Mouse (Mus musculus) splenic B cell, adult 2 months (primary cell): ENCODE data around the gene Tagln.

Experiments
- DNase-seq: peaks from one replicate; pipeline ENCODE4 v3.0.0-alpha.2; 2011; ENCODE audit warnings: low read depth, low spot score
- H3K27me3 ChIP-seq: 2 replicates; pipeline ENCODE4 v1.6.1; 2012; ENCODE audit warnings: mild to moderate bottlenecking, low read length, moderate library complexity, mixed read lengths; ENCODE audit not compliant: control insufficient read depth, poor library complexity, insufficient read depth, severe bottlenecking
- H3K36me3 ChIP-seq: 2 replicates; pipeline ENCODE4 v1.6.1; 2012; ENCODE audit warnings: mild to moderate bottlenecking, low read length, moderate library complexity, mixed read lengths; ENCODE audit not compliant: control insufficient read depth, poor library complexity, insufficient read depth, severe bottlenecking

Gene Tagln

DNA sequence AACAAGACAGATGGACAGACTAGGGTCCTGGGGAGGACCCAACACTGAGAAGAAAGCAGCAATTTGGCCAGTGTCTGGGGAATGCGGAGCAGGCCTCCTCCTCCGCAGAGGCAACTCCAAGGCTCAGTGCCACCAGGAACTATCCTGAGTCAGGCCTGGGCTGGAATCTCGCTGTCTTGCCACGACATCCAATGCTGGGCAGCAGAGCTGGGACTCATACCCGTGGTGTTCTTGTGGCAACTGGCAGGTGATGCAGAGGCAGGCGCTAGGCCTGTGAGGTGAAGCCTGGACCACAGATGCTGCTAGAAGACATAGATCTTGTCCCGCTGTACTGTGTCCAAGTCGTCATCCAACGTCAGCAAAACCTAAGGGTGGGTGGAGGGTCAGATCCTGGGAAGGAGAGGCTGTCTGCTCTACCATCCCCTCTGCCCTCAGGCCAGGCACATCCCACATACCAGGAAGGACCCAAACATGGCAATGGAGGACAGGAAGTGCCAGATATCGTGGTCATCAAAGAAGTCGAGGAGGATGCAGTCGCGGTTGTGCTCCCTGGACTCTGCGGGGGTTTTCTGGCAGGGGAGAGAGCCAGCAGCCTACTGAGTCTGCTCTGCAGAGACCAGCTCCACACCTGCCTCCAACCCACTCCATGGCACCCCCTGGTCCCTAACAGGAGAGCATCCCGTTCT is 3.2 kb upstream of the Tagln start:
- Histone ChIP-seq H3K27me3 (no peaks in the 10 kb centered on the region), H3K36me3 (peaks cover 20% of the 10 kb centered on the region)
- DNase-seq = no peak

DNA sequence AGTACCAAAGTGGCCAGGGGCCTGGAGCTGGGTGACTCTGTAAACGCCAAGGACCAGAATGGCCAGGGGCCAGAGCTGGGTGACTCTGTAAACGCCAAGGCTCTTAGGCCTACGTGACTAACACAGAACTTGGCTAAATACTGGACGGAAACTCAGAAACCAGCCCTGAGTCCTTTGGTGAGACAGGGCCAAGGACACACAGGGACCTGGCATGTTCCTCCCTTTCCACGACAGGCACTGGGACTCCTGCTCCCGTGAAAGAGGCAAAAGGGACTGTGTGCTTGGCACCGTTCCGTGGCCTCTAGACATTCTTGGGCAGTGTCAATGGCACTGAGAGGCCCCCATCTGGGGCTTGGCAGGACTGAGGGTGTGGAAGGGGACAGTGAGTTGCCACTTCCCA is 2.2 kb upstream of the Tagln start:
- no peak for DNase-seq
- Histone ChIP-seq H3K27me3 (no peaks in the 10 kb centered on the region), H3K36me3 (peaks cover 16% of the 10 kb centered on the region)

DNA sequence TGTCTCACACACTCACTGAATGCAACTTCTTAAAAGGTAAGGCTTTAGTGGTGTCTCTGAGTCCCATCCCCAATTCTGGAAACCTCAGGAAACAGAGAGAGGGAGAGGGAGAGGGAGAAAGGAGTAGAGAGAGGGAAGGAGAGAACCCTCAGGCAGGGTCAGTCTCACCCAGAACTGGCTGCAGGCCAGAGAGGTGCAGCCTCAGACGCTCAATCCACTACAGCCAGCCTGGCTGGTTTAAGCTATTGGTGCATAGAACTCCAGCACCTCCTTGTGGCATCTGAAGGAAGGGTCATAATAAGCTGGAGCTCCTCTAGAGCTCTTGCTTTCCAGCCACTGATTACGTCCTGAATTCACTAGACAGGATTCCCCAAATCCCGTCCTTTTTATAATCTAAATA is 1.0 kb upstream of the Tagln start:
- peaks cover 11% of the 10 kb centered on the region for H3K36me3 ChIP-seq
- peak; percentile 75 for DNase-seq
- no peaks in the 10 kb centered on the region for H3K27me3 ChIP-seq

DNA sequence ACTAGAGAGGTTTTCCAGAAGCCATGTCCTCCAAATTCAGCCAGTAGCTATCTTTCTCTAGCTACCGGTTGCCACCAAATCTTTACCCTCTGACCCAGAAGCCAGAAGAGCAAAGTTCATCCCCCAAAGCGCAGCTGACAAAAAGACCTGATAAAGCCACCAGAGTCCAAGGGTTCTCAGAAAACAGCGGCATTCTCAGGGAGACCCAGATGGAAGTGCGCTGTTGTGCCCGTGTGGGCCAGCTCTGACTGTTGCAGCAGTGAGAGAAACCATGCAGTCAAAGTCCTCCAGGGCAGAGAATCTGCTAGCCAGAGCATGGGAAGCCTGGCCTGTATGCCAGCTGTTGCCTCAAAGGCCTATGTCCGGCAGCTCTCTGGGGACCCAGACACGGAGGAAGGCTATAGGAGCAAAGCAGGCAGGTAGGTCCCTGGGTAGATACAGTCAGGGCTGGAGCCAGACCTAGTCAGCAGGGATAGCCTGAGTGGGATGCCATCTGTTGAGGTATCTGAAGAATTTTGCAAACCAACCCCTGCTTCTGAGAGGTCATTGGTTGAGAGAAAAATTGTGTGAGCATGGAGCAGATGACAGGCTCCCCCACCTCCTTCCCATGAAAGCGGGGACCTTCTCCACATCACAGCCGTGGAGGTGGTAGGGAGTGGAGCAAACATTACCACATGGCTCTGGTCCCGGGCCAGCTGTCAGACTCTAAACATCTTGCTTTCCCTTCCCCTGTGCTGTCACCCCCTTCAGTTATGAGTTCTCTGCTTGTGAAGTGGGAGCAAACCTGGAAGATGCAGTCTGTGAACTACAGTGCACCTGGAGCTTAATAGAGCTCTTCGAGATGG is 3.1 kb downstream of the Tagln start:
- H3K36me3 ChIP-seq = peaks cover 2% of the 10 kb centered on the region; the same call in 1 of the 2 replicates
- DNase-seq = no peak

DNA sequence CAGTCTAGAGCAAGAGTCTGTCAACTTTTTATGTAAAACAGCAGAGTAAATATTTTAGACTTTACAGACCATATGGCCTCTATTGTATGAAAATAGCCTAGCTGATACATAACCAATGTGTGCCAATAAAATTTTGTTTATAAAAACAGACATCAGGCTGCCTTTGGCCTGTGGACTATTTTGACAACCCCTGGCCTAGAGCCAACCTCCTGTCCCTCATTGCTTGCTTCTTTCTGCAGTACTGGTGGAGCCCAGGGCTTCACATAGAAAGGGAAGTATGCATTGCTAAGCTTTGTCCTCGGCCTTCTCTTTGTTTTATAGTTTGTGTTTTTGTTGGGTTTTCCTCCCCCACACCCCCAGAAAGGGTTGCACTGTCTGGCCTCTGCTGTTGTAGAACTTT is 3.9 kb downstream of the Tagln start:
- no peaks in the 10 kb centered on the region for H3K27me3 ChIP-seq
- DNase-seq = no peak
- peaks cover 3% of the 10 kb centered on the region for H3K36me3 ChIP-seq

More for the DNA sequence above, 3.1 kb downstream of the Tagln start:
- no peaks in the 10 kb centered on the region for H3K27me3 ChIP-seq

DNA sequence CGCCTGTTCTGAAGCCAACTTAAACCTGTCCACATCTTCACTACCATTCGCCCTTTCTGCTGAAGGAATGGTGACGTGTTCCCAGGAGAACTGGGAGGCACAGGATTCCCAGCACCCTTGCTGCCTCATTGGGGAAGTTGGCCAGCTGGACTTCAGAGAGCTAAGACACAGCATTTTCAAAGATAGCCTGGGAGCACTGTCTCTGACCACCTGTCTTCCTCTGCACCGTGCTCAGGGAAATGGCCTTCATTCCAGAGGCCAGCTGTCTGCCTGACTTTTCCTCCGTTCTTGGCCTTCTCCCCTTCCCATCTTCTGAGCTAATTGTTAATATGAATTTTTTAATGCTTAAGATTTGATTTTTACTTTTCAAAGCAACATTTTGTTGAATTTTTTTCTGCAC is 6.6 kb downstream of the Tagln start:
- no peak for DNase-seq
- peaks cover 12% of the 10 kb centered on the region for H3K36me3 ChIP-seq
- H3K27me3 ChIP-seq = no peaks in the 10 kb centered on the region

DNA sequence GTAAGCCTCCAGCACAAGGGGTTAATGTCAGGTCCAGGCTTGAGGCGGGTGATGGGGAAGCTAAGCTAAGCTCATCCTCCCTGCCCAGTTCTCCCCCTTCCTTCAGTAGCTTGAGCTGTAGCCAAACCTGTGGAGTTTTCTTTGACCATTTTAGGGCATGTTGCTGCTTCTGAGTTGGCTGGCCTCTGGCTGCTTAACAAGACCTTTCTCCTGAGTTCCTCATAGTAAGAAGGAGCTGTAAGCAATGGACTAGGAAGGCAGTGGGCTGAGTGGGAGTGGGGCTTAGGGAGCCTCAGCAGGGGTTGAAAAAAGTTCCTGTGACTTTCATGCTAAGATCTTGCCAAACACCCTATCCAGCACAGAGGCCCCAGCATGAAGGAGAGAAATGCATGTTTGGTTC is 16.0 kb downstream of the Tagln start:
- Histone ChIP-seq H3K36me3 (peaks cover 4% of the 10 kb centered on the region; the same call in 1 of the 2 replicates), H3K27me3 (no peaks in the 10 kb centered on the region)
- DNase-seq = no peak

DNA sequence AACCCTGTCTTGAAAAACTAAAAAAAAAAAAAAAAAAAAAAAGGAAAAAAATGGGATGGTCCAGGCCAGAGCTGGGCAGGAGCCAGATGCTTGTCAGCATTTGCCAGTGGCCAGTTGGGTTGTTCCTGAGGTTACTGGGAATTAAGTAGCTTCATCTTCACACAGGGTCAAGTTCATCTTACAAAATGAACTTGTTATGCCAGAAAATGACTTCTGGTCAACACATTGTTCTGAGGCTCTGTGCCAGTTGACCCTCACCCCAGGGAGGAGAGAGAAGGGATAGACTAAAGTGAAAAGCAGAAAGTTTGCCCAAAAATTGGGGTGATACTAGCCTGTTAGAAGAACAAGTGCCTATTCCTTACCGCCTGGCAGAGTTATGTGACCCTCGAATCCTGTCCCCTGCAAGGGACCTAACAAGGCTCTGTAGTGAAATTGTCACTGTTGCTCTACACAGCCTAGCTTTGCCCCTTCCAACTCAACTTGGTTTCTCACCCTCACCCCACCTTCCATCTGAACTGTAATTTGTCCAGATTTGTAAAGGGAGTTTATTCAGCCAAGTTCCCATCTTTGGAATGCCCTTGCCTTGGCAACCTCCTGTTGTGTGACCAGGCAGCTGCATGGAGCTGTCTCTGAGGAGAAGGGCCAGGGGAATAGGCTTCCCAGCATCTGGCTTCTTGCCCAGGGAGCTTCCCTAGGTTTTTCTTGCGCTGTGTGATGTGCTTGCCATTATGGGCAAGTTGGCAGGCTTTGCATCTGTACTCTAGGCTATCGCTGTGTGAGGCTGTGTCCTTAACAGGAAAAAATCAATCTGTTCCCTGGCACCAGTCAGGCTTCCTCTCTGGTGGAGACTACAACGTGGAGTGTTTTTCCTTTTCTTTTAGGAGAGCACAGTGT is 18.6 kb downstream of the Tagln start:
- DNase-seq = no peak
- Histone ChIP-seq H3K36me3 (peaks cover 9% of the 10 kb centered on the region), H3K27me3 (no peaks in the 10 kb centered on the region)

DNA sequence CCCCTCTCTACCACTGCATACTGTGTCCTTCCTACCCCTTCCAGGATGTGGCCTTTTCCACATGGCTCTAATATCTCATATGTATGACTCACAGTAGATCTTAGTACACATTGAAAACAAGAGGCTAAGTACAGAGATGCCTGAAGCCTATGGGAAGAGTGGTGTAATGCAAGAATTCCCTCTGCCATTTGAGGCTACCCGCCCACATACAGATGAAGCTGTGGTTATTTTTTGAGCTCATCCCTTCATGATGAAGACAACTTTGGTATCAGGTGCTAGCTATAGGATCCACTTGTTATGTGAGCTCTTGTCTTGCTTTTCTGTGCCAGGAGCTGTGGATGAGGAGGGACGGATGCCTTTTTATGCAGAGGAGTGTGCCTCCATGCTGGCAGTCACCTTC is 20.2 kb downstream of the Tagln start:
- Histone ChIP-seq H3K36me3 (peaks cover 12% of the 10 kb centered on the region), H3K27me3 (no peaks in the 10 kb centered on the region)
- DNase-seq = no peak

DNA sequence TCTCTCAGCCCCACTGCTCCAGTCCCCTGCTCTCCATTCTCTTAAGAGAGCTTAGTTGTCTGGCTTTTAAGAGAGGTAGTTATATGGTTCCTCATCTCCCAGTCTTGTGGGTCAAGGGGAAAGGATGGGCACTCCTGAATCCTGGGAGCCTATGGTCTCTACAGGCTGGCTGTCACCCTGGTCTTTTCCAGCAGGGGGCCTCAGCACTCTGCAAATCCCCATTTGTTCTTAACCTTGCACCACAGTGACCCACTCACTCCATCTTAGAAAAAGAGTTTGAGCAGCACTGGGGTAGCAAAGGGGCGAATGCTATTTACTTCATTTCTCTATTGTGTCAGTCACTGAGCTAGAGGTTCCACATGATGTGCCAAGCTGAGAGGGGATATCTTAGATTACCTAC is 24.2 kb downstream of the Tagln start:
- Histone ChIP-seq H3K27me3 (no peaks in the 10 kb centered on the region), H3K36me3 (peaks cover 9% of the 10 kb centered on the region)
- peak; percentile 72 for DNase-seq

DNA sequence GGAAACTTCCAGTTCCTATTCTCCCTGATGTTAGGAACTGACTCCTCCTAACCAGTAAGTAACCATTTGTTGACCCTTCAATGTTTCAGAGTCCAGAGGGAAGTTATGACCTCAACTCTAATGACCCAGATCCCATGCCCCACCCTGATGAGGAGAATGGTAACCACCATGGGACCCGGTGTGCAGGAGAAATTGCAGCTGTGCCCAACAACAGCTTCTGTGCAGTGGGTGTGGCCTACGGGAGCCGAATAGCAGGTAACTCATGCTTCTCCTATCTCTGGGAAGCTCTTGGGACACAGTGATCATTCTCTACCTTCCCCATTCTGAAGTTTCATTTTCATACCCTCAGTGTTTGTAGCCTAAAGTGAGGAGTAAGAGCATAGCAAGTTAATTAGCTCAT is 24.9 kb downstream of the Tagln start:
- Histone ChIP-seq H3K36me3 (peaks cover 9% of the 10 kb centered on the region), H3K27me3 (no peaks in the 10 kb centered on the region)
- no peak for DNase-seq

DNA sequence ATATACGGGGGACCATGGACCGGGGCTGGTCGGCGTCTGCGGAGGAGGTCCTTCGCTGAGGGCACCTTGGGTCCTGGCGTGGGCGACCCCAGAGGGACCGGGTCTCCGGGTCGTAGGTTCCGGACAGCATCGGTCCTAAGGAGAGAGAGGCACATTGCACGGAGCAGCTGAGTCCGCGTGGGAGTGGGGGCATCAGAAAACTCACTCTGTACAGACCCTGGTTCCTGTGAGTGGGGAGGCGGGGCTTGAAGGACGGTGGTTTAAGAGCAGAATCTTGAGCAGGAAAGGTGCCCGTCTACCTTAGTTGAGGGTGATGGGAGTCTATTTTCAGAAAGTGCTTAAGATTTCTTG is 28.8 kb downstream of the Tagln start:
- no peaks in the 10 kb centered on the region for H3K27me3 ChIP-seq
- DNase-seq = peak; percentile 47

DNA sequence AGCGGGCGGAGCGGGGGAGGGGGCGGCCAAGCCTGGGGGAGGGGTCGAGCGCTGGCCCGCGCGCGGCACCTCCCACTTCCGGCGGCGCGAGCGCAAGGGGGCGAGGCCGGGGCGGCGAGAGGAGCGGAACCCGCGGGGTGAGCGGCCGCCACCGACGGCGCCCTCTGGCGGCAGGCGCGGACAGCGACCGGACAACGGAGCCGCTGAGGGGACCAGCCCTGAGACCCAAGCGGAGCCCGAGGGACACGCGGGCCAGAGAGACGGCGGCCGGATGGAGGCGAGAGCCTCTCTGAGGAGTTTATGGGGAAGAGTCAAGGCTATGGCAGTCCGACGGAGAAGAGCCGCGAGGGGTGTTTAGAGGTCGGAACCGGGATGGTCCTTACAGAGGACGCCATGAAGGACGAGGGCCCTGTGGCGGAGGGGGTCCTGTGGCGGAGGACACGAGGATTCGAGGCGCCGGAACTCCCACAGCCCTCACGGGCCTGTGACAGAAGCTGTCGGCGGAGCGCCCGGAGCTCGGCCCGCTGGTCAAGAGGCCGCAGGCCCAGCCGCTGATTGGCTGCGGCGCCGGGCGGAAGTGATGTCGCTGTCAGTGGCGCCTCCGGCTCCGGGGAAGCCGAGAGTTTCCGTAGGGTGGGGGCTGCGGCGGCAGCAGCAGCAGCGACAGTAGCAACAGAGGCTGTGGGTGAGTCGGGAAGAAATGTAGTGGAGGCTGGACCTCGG is 29.3 kb downstream of the Tagln start, which contains the start of the genes Pcsk7 and Rnf214:
Gene Pcsk7 (plus strand): TSS at position 143 of the 723 bp plus-strand sequence.
Gene Rnf214 (minus strand): TSS at position 557 of the 723 bp plus-strand sequence.
- Histone ChIP-seq H3K27me3 (no peaks in the 10 kb centered on the region), H3K36me3 (no peaks in the 10 kb centered on the region)
- DNase-seq = peak; percentile 91

More for the DNA sequence above, 28.8 kb downstream of the Tagln start:
- H3K36me3 ChIP-seq = 0 out of 2 replicates have a peak, but pooled peaks cover 1% of the 10 kb centered on the region

DNA sequence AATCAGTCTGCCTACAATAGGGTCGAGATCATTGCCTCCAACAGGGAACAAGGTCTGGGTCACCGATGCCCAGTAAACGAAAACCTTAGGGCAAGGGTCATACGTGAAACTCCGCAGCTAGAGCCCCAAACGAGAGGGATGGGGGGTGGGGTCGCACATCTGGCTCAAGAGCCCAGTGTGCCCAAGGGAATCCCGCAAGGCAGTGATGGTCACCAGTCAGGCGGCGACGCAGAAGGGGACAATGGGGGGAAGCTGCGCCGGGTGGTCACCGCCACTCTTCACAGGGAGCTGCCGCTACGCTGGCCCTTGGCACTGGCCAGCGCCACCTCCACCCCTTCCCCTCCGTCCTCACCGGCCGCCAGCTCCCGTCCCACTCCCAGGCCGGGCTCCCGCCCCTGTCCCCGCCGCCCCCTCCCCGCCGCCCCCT is 30.0 kb downstream of the Tagln start:
- no peaks in the 10 kb centered on the region for H3K27me3 ChIP-seq
- peak; percentile 31 for DNase-seq
- H3K36me3 ChIP-seq = 0 out of 2 replicates have a peak, but pooled peaks cover 2% of the 10 kb centered on the region
